Mouse (Mus musculus) heart, postnatal 0 days (tissue): ENCODE data around the gene Wfdc6a.
"Not testable (repeated sequence)": the region's sequence is repeated elsewhere in the genome, so short reads cannot be mapped to it uniquely, and the experiment has no call there.

Source experiments
- CTCF ChIP-seq: IDR thresholded peaks from 2 replicates; pipeline ENCODE4 v1.5.1; 2016; ENCODE audit warnings: antibody characterized with exemption, control low read depth, low read depth
- EP300 ChIP-seq: IDR thresholded peaks from 2 replicates; pipeline ENCODE4 v1.6.1; 2016; ENCODE audit warnings: antibody characterized with exemption, low read depth

DNA sequence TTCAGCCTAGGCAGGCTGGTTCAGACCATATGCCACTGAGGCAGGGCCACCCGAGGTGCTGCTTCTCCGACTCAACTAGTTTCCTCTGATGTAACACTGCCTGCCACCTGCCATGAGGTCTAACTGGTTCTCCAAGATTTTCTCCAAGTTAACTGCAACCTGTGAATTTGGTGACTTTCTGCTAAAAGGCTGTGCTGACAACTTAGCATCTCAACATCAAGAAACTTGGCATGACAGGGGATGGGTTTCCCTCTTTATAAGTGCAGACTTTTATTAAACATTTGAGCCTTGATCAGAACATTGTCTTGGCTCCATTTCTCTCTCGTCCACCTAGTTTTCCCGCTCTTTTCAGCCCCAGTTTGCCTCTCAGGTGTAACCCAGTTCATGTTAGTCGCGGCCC lies 11.9 kb downstream of the Wfdc6a start, which contains the start of gene Spint3:
- not testable (repeated sequence) for TF ChIP-seq CTCF, EP300
